In genomic region chr8:10061001-10061400, GRCm38 (mm10) we compare ENCODE assay signal across 22 mouse cellular contexts. TPM values are rescaled to one million over a fixed set of nuclear protein-coding genes. Genes with fewer than 3 reads are reported as not detected.
DNase-seq lines count a peak whose midpoint lies in the region; ATAC-seq and TF ChIP-seq lines count a peak whose summit lies in the region.
"Had no signal": no experiment of that assay in that cellular context is flagged by ENCODE, and none has a peak within 500 bp of the region (broad histone marks: within the 10 kb centered on the region; RNA-seq: fewer than 3 reads in every experiment).

No protein-coding gene starts in this region.

- H3K4me2 ChIP-seq in lung, embryonic 14.5 days = no peak overlapping the region
- no peak overlapping the region for H3K4me2 ChIP-seq in neural tube, embryonic 12.5 days (replicated peaks)
- H3K4me2 ChIP-seq in forebrain, embryonic 13.5 days = no peak overlapping the region
- H3K4me2 ChIP-seq: forebrain, embryonic 15.5 days; hindbrain, embryonic 15.5 days; liver, embryonic 12.5 days; lung, embryonic 15.5 days; midbrain, embryonic 12.5 days had no signal

- no peaks in the 10 kb centered on the region for H3K9me3 ChIP-seq in lung, embryonic 14.5 days (ENCODE audit: low read depth, low read length)
- no peaks in the 10 kb centered on the region for H3K9me3 ChIP-seq in neural tube, embryonic 12.5 days
- no peaks in the 10 kb centered on the region for H3K9me3 ChIP-seq in forebrain, embryonic 13.5 days (replicated peaks)
- H3K9me3 ChIP-seq: forebrain, embryonic 15.5 days; G1E; hindbrain, embryonic 15.5 days; liver, embryonic 12.5 days; lung, embryonic 15.5 days; midbrain, embryonic 12.5 days had no signal

- H3K4me3 ChIP-seq in lung, embryonic 14.5 days (ENCODE audit: low read depth, low read length) = no peak overlapping the region
- H3K4me3 ChIP-seq in neural tube, embryonic 12.5 days = no peak overlapping the region
- H3K4me3 ChIP-seq in forebrain, embryonic 13.5 days = no peak overlapping the region
- H3K4me3 ChIP-seq: erythroblast, embryonic 14.5 days; forebrain, embryonic 15.5 days; hindbrain, embryonic 15.5 days; liver, embryonic 12.5 days; lung, embryonic 15.5 days; midbrain, embryonic 12.5 days had no signal

- WGBS in lung, embryonic 14.5 days = 14% methylated on average over 1 of the region's 1 CpGs
- 26% methylated on average over 1 of the region's 1 CpGs for WGBS in neural tube, embryonic 12.5 days
- WGBS in forebrain, embryonic 13.5 days = 23% methylated on average over 1 of the region's 1 CpGs

- peak; percentile 64 for DNase-seq in heart, adult 11 months
- no peak for DNase-seq in heart, postnatal 4 days
- peak; percentile 6 for DNase-seq in lung, embryonic 14.5 days
- DNase-seq in lung, postnatal 10 days = no peak
- no peak for DNase-seq in natural killer cell, adult 2 months (ENCODE audit: low spot score in 2 of 2)
- DNase-seq: adrenal gland, postnatal 10 days; cerebellum, adult 11 months; gastrocnemius, postnatal 36 days; kidney, adult 18-20 months; thymus, postnatal 14 days had no signal

- no peaks in the 10 kb centered on the region for H3K27me3 ChIP-seq in lung, embryonic 14.5 days (ENCODE audit: insufficient read depth, low read length)
- H3K27me3 ChIP-seq in neural tube, embryonic 12.5 days (replicated peaks) = no peaks in the 10 kb centered on the region
- no peaks in the 10 kb centered on the region; the same call in 1 of the 2 replicates for H3K27me3 ChIP-seq in forebrain, embryonic 13.5 days
- H3K27me3 ChIP-seq: forebrain, embryonic 15.5 days; hindbrain, embryonic 15.5 days; liver, embryonic 12.5 days; lung, embryonic 15.5 days; midbrain, embryonic 12.5 days had no signal

- no peak for TF ChIP-seq CTCF in lung, embryonic 14.5 days (IDR thresholded peaks at IDR 0.05; ENCODE audit: low read depth)

- no peak for ATAC-seq in lung, embryonic 14.5 days (ENCODE audit: insufficient read depth)
- ATAC-seq in neural tube, embryonic 12.5 days (ENCODE audit: low FRiP score, low read depth) = 0 out of 2 replicates have a peak, but pooled peaks have one; percentile 48
- ATAC-seq in forebrain, embryonic 13.5 days = no peak
- ATAC-seq: activated CD4-positive, CD25-positive, alpha-beta regulatory T cell, adult 4 months; forebrain, embryonic 15.5 days; liver, embryonic 12.5 days had no signal

- no peak overlapping the region for H3K27ac ChIP-seq in lung, embryonic 14.5 days (ENCODE audit: low read depth)
- H3K27ac ChIP-seq in neural tube, embryonic 12.5 days = no peak overlapping the region
- no peak overlapping the region for H3K27ac ChIP-seq in forebrain, embryonic 13.5 days
- H3K27ac ChIP-seq: forebrain, embryonic 15.5 days; hindbrain, embryonic 15.5 days; kidney, postnatal 0 days; liver, embryonic 12.5 days; lung, embryonic 15.5 days; macrophage; midbrain, embryonic 12.5 days had no signal

- no peaks in the 10 kb centered on the region for H3K36me3 ChIP-seq in lung, embryonic 14.5 days (ENCODE audit: insufficient read depth)
- no peaks in the 10 kb centered on the region for H3K36me3 ChIP-seq in neural tube, embryonic 12.5 days
- no peaks in the 10 kb centered on the region for H3K36me3 ChIP-seq in forebrain, embryonic 13.5 days (ENCODE audit: poor library complexity, severe bottlenecking)
- H3K36me3 ChIP-seq: forebrain, embryonic 15.5 days; G1E; hindbrain, embryonic 15.5 days; liver, embryonic 12.5 days; lung, embryonic 15.5 days; midbrain, embryonic 12.5 days had no signal

- H3K9ac ChIP-seq in lung, embryonic 14.5 days = no peak overlapping the region
- no peak overlapping the region for H3K9ac ChIP-seq in neural tube, embryonic 12.5 days
- H3K9ac ChIP-seq in forebrain, embryonic 13.5 days = no peak overlapping the region
- H3K9ac ChIP-seq: forebrain, embryonic 15.5 days; hindbrain, embryonic 15.5 days; liver, embryonic 12.5 days; lung, embryonic 15.5 days; midbrain, embryonic 12.5 days had no signal

- H3K4me1 ChIP-seq in lung, embryonic 14.5 days (ENCODE audit: insufficient read depth) = no peaks in the 10 kb centered on the region
- no peaks in the 10 kb centered on the region for H3K4me1 ChIP-seq in neural tube, embryonic 12.5 days
- peaks cover 5% of the 10 kb centered on the region; the same call in 1 of the 2 replicates for H3K4me1 ChIP-seq in forebrain, embryonic 13.5 days
- H3K4me1 ChIP-seq: forebrain, embryonic 15.5 days; hindbrain, embryonic 15.5 days; liver, embryonic 12.5 days; lung, embryonic 15.5 days had no signal

RNA-seq across cellular contexts. Expression of gene Tnfsf13b, which starts 54.7 kb away (rescaled TPM):
- 1 to 10 TPM; 5.4 to 5.5 TPM for total RNA-seq in heart, postnatal 4 days (2021)
- 5.1 and 6.5 TPM in 2 replicates for polyA plus RNA-seq in lung, embryonic 14.5 days (2014; fragmentation: Nextera tagmentation; extraction: Ambion mirVana)
- polyA plus RNA-seq in neural tube, embryonic 12.5 days (2016; fragmentation: Nextera tagmentation; extraction: Ambion mirVana) = 1.4 and 1.8 TPM in 2 replicates
- 0.23 and 0.25 TPM in 2 replicates for polyA plus RNA-seq in forebrain, embryonic 13.5 days (2015; fragmentation: Nextera tagmentation; extraction: Ambion mirVana)
- polyA plus RNA-seq: erythroblast, embryonic 14.5 days; G1E had no signal

Comparison
In these comparisons a context has a peak if more than half of its experiments do, and no peak if none do; other contexts are left out.
1. DNase-seq: peak in heart, adult 11 months (single experiment) and lung, embryonic 14.5 days (single experiment); none in heart, postnatal 4 days (single experiment), lung, postnatal 10 days (single experiment) and natural killer cell, adult 2 months (0 of 2).